Mouse (Mus musculus) limb, embryonic 14.5 days (tissue): ENCODE results near the gene Cep97. TPM values are rescaled to one million over a fixed set of nuclear protein-coding genes. Genes with fewer than 3 reads are reported as not detected.
A peak's percentile ranks its signal among the peaks of the same experiment; 100 is the strongest.
"Not testable (repeated sequence)": the region's sequence is repeated elsewhere in the genome, so short reads cannot be mapped to it uniquely, and the experiment has no call there.

ENCODE experiments used
- ATAC-seq: fragments of 200-750 bp; cut with Nextera tagmentation; 2 replicates; pipeline ENCODE4 v1.8.0; 2017; ENCODE audit warnings: low read depth, moderate number of reproducible peaks, moderate TSS enrichment; ENCODE audit not compliant: low FRiP score
- DNase-seq: peaks from one replicate; pipeline ENCODE4 v3.0.0-alpha.2; 2015; ENCODE audit warnings: low spot score
- H3K27ac ChIP-seq: fragments of 300-500 bp; sonication (generic); replicated peaks from 2 replicates; pipeline ENCODE4 v1.5.1; 2014; ENCODE audit warnings: low read depth, mild to moderate bottlenecking, low read length, moderate library complexity, mixed read lengths
- H3K27me3 ChIP-seq: fragments of 300-500 bp; sonication (generic); 2 replicates; pipeline ENCODE4 v1.6.1; 2014; ENCODE audit warnings: low read length, mixed read lengths; ENCODE audit not compliant: control insufficient read depth, insufficient read depth
- H3K36me3 ChIP-seq: fragments of 300-500 bp; sonication (generic); 2 replicates; pipeline ENCODE4 v1.6.1; 2014; ENCODE audit warnings: mild to moderate bottlenecking, low read length, moderate library complexity, mixed read lengths; ENCODE audit not compliant: control insufficient read depth, insufficient read depth
- H3K4me1 ChIP-seq: fragments of 300-500 bp; sonication (generic); 2 replicates; pipeline ENCODE4 v1.6.1; 2014; ENCODE audit warnings: antibody characterized with exemption, low read length, mixed read lengths; ENCODE audit not compliant: control insufficient read depth, insufficient read depth
- H3K4me2 ChIP-seq: fragments of 300-500 bp; sonication (generic); replicated peaks from 2 replicates; pipeline ENCODE4 v1.6.1; 2014; ENCODE audit warnings: low read depth, mild to moderate bottlenecking, low read length, moderate library complexity; ENCODE audit not compliant: severe bottlenecking
- H3K4me3 ChIP-seq: fragments of 300-500 bp; sonication (generic); replicated peaks from 2 replicates; pipeline ENCODE4 v1.5.1; 2014; ENCODE audit warnings: low read length
- H3K9ac ChIP-seq: fragments of 300-500 bp; sonication (generic); 2 replicates; pipeline ENCODE4 v1.6.1; 2014; ENCODE audit warnings: mild to moderate bottlenecking, low read depth, low read length, moderate library complexity; ENCODE audit not compliant: severe bottlenecking
- H3K9me3 ChIP-seq: fragments of 300-500 bp; sonication (generic); 2 replicates; pipeline ENCODE4 v1.6.1; 2016; ENCODE audit warnings: low read length; ENCODE audit not compliant: control insufficient read depth
- POLR2A ChIP-seq: fragments of 200-500 bp; IDR thresholded peaks from 2 replicates; pipeline ENCODE4 v1.8.0; 2012; ENCODE audit warnings: inconsistent platforms, mild to moderate bottlenecking, moderate library complexity, borderline replicate concordance; ENCODE audit not compliant: insufficient read depth, insufficient read length; ENCODE audit errors: extremely low read depth
- WGBS: fragments of 180-500 bp; shearing (Covaris S2); extraction: QIAGEN DNeasy Blood & Tissue Kit; methylation state at CpG from one replicate; pipeline ENCODE4 v1.1.7; 2014; 5-methylcytosine and 5-hydroxymethylcytosine counted together
- polyA plus RNA-seq, 2 experiments: library from polyadenylated mRNA; depleted of rRNA in 1 of 2; stranded (reverse) in 1 of 2; unstranded in 1 of 2; fragments of >200 nt; fragmentation: Nextera tagmentation in 1 of 2; extraction: Ambion mirVana in 1 of 2; gene quantifications; 2 replicates each; pipeline versions ENCODE4 v1.2.1 to v1.2.3; 2012 to 2014

Cep97 gene
- polyA plus RNA-seq, 2 experiments, result 7.4 to 9.1 TPM

- DNase-seq (peak; percentile 96), ATAC-seq (peak; percentile 95)
- Histone ChIP-seq H3K9me3 (no peaks in the 10 kb centered on the region), H3K36me3 (peaks cover 34% of the 10 kb centered on the region), H3K27ac (peak within 1 kb of the TSS; percentile 86), H3K4me2 (peak within 1 kb of the TSS; percentile 82), H3K9ac (peak within 1 kb of the TSS; percentile 89), H3K4me1 (peaks cover 9% of the 10 kb centered on the region), H3K27me3 (no peaks in the 10 kb centered on the region), H3K4me3 (peak within 1 kb of the TSS; percentile 69)
- peak; percentile 57; the same call in 1 of the 2 replicates for TF ChIP-seq POLR2A
- WGBS, result 0% methylated on average over 42 of the region's 42 CpGs
Observed at GRCm38 (mm10) chr16:55966212-55966871, 31.7 kb upstream of the Cep97 start, which contains the start of gene Rpl24. Gene Rpl24 (plus strand): TSS chr16:55966275.

GRCm38 (mm10) chr16:55964126-55964949 lies 29.7 kb upstream of the Cep97 start:
- H3K9ac ChIP-seq, result no peak overlapping the region
- H3K4me1 ChIP-seq, result peaks cover 9% of the 10 kb centered on the region
- no peak overlapping the region for H3K4me2 ChIP-seq
- peaks cover 14% of the 10 kb centered on the region for H3K36me3 ChIP-seq
- no peak overlapping the region for H3K27ac ChIP-seq
- no peak for DNase-seq
- no peak overlapping the region for H3K4me3 ChIP-seq
- no peaks in the 10 kb centered on the region for H3K27me3 ChIP-seq
- TF ChIP-seq POLR2A, result no peak
- 68% methylated on average over 4 of the region's 4 CpGs for WGBS
- ATAC-seq, result no peak
- H3K9me3 ChIP-seq, result no peaks in the 10 kb centered on the region

GRCm38 (mm10) chr16:55963068-55963467 lies 28.4 kb upstream of the Cep97 start:
- not testable (repeated sequence) for H3K4me1 ChIP-seq, H3K36me3 ChIP-seq, H3K9me3 ChIP-seq, H3K4me3 ChIP-seq, H3K27ac ChIP-seq, ATAC-seq, H3K9ac ChIP-seq, H3K27me3 ChIP-seq, H3K4me2 ChIP-seq, DNase-seq
- WGBS, result 89% methylated on average over 6 of the region's 11 CpGs

- WGBS, result 90% methylated on average over 9 of the region's 9 CpGs
- H3K27me3 ChIP-seq, ATAC-seq, H3K9me3 ChIP-seq, DNase-seq, H3K4me1 ChIP-seq, H3K36me3 ChIP-seq, H3K4me3 ChIP-seq, H3K9ac ChIP-seq, H3K4me2 ChIP-seq, H3K27ac ChIP-seq: not testable (repeated sequence)
Observed at GRCm38 (mm10) chr16:55954196-55954595, 19.5 kb upstream of the Cep97 start.

- no peak for TF ChIP-seq POLR2A
- ATAC-seq (no peak), DNase-seq (no peak)
- Histone ChIP-seq H3K9me3 (no peaks in the 10 kb centered on the region), H3K9ac (no peak overlapping the region), H3K4me3 (no peak overlapping the region), H3K27me3 (no peaks in the 10 kb centered on the region), H3K27ac (no peak overlapping the region), H3K4me1 (no peaks in the 10 kb centered on the region), H3K4me2 (no peak overlapping the region), H3K36me3 (no peaks in the 10 kb centered on the region)
Observed at GRCm38 (mm10) chr16:55952771-55953170, 18.1 kb upstream of the Cep97 start.
